Mouse (Mus musculus) kidney, adult 2 months (tissue): Measurements from ENCODE around the gene Hoxa11. TPM values are rescaled to one million over a fixed set of nuclear protein-coding genes. Genes with fewer than 3 reads are reported as not detected.

Experiments used
- DNase-seq: peaks from one replicate; pipeline ENCODE4 v3.0.0; 2021
- H3K27ac ChIP-seq: fragments of 200-500 bp; 2 replicates; pipeline ENCODE4 v1.5.1; 2012; ENCODE audit warnings: low read depth, low read length, control low read depth, inconsistent platforms; ENCODE audit not compliant: insufficient read depth
- H3K27me3 ChIP-seq: fragments of 200-500 bp; replicated peaks from 2 replicates; pipeline ENCODE4 v1.6.1; 2012; ENCODE audit warnings: mild to moderate bottlenecking, moderate library complexity, low read length, inconsistent platforms; ENCODE audit not compliant: control insufficient read depth, insufficient read depth
- H3K36me3 ChIP-seq: fragments of 200-500 bp; 2 replicates; pipeline ENCODE4 v1.6.1; 2012; ENCODE audit warnings: mild to moderate bottlenecking, moderate library complexity, low read length, inconsistent platforms; ENCODE audit not compliant: control insufficient read depth, insufficient read depth
- H3K4me1 ChIP-seq: fragments of 200-500 bp; 2 replicates; pipeline ENCODE4 v1.6.1; 2011; ENCODE audit warnings: low read length; ENCODE audit not compliant: control insufficient read depth, insufficient read depth
- H3K4me3 ChIP-seq: fragments of 200-500 bp; 2 replicates; pipeline ENCODE4 v1.5.1; 2011; ENCODE audit warnings: mild to moderate bottlenecking, low read depth, low read length, control low read depth; ENCODE audit not compliant: insufficient read depth
- CTCF ChIP-seq: fragments of 200-500 bp; conservative IDR thresholded peaks from 2 replicates; pipeline ENCODE4 v1.5.1; 2011; ENCODE audit warnings: low read depth, mild to moderate bottlenecking, control low read depth, low read length, moderate library complexity, mixed read lengths; ENCODE audit not compliant: insufficient read depth, insufficient read length
- POLR2A ChIP-seq: fragments of 200-500 bp; IDR thresholded peaks from one replicate; pipeline ENCODE4 v1.6.1; 2011; ENCODE audit warnings: low read depth, low read length, control low read depth
- WGBS: fragments of 180-500 bp; shearing (Covaris S2); methylation state at CpG from one replicate; pipeline ENCODE4 v1.1.7; 2018; 5-methylcytosine and 5-hydroxymethylcytosine counted together
- polyA plus RNA-seq: library from polyadenylated mRNA; depleted of rRNA; stranded (reverse); fragments of >200 nt; gene quantifications from 2 replicates; pipeline ENCODE4 v1.2.3, GENCODE M21; 2012

Hoxa11 gene
- polyA plus RNA-seq, 1 experiment: 3.7 TPM

DNA sequence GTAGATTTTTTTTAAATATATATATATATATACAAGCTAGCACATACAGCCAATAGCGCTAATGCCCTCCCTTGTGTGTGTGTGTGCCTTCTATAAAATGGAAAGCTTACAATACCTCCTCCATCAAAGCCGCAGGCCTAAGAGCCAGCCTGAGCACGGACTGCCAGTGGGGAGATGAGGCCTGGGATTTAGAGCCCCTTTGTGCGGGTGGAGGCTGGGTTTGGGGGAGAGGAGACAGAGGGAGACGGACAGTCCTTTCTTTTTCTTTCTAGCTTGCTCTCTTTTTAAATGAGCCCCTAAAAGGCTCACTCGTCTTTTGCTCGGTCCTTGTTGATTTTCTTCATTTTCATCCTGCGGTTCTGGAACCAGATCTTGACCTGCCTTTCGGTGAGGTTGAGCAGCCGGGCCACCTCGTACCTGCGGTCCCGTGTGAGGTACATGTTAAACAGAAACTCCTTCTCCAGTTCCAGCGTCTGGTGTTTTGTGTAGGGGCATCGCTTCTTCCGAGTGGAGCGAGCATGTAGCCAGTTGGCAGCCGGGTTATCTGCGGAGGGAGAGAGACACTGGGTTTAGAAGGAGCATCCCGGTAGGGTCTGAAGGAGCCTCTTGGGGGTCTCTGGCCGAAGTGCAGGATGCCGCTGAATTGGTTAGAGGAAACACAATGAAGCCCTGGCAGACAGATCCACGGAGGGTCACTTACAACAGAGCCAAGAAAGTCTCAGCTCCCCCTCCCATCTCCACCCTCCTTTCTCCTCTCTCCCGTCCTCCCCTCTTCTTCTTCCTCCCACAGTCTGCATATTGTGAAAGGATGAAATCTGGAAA is 21.5 kb downstream of the Hoxa11 start:
- TF ChIP-seq CTCF: no peak
- no peak for TF ChIP-seq POLR2A
- Histone ChIP-seq H3K27ac (peak overlapping the region; percentile 81), H3K36me3 (no peaks in the 10 kb centered on the region; the same call in 1 of the 2 replicates), H3K27me3 (no peaks in the 10 kb centered on the region), H3K4me3 (peak overlapping the region; percentile 83), H3K4me1 (0 out of 2 replicates have a peak, but pooled peaks cover 3% of the 10 kb centered on the region)
- 6% methylated on average over 24 of the region's 24 CpGs for WGBS
- DNase-seq: peak; percentile 56

DNA sequence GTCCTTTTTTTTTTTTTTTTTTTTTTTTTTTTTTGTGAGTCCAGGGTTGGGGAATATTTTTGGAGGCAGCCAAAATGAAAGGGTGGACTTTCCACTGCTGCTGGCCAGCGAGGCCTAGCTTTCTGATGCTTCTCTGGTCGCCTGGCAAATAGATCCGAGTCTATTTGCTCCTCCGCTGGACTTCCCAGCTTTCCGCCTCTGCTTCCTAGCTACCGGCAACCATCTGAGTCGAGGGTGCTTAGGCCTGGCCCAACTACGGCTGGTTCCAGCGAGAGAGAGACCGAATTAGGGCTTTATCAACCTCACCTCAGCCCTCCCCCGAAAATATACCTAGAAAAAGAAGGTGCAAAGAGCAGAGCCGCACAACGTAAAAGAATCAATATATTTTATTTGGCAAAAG is 22.9 kb downstream of the Hoxa11 start:
- Histone ChIP-seq H3K4me3 (peak overlapping the region; percentile 30), H3K36me3 (no peaks in the 10 kb centered on the region; the same call in 1 of the 2 replicates), H3K27me3 (no peaks in the 10 kb centered on the region), H3K4me1 (0 out of 2 replicates have a peak, but pooled peaks cover 4% of the 10 kb centered on the region), H3K27ac (peak overlapping the region; percentile 91)
- 16% methylated on average over 13 of the region's 13 CpGs for WGBS
- TF ChIP-seq CTCF: no peak
- no peak for TF ChIP-seq POLR2A
- peak; percentile 53 for DNase-seq

DNA sequence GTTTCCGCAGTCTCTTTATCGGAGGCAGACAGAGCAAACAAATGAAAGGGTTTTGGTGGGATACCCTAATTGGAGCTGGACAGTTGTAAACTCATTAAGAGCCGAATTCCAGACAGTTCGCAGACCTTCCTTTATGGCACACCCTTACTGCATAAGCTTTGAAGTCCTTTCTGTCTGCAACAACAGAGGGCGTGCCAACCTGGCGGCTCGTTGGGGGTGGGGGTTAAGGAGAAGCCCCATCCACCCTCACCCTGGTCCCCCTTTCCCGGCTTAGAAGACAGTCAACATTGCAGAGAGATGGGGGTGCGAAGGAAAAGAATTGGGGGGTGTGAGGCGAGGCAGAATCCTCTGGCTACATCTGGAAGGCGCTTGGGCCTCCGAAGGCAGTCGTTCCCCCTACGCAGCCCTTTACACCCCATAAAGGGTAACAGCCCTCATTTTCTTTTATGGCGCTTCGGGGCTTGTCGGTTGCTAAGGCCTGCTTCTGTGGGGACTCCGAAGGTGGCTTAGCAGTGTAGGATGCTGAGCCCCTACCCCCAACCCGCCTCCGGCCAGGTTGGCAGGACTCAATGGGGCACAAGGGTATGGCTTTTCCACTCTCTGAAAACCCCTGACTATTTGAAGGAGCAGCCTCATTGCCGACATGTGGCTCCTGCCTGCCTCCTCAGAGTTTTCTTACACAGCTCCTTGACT is 23.5 kb downstream of the Hoxa11 start:
- H3K4me1 ChIP-seq: 0 out of 2 replicates have a peak, but pooled peaks cover 4% of the 10 kb centered on the region
- WGBS: 10% methylated on average over 21 of the region's 21 CpGs
- H3K27me3 ChIP-seq: no peaks in the 10 kb centered on the region
- H3K36me3 ChIP-seq: no peaks in the 10 kb centered on the region; the same call in 1 of the 2 replicates
- no peak for DNase-seq
- TF ChIP-seq POLR2A (no peak), CTCF (no peak)
- H3K27ac ChIP-seq: peak overlapping the region; percentile 91
- H3K4me3 ChIP-seq: peak overlapping the region; percentile 30

DNA sequence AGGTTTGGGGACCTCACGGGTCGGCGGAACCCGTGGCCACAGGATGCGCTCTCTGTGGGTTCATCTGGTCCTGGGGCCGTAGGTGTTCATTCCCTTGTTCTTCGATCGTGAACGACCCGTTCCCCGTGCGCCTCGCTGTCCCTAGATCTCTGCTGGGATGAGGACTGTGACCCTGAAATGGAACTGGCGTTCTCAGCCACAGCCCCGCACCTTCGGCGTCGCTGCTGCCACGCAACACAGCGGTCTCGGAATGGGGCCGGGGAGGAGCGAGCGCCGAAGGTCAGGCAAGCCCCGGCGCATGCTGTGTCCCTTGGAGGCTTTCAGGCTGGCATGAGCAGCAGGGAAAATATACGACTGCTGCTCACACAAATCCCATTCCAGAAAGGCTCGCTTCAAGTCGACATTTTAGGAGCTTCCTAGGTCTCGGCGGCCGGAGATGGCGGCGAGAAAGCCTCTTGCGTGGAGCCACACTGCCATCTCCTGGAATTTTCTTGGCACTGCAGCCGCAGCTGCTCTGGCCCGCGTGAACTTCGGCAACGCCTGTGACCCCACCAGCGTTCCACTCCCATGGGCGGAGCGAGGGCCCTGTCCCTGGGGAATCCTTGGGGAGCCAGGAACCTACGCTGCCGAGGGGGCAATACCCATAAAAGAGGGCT is 24.1 kb downstream of the Hoxa11 start, which contains the start of gene Hoxa7:
TSS of gene Hoxa7 (minus strand) at position 518 of the 656 bp plus-strand sequence.
- 0 out of 2 replicates have a peak, but pooled peaks cover 4% of the 10 kb centered on the region for H3K4me1 ChIP-seq
- H3K27me3 ChIP-seq: no peaks in the 10 kb centered on the region
- peak; percentile 97 for DNase-seq
- peak within 1 kb of the TSS; percentile 98 for H3K27ac ChIP-seq
- H3K4me3 ChIP-seq: peak within 1 kb of the TSS; percentile 91
- no peaks in the 10 kb centered on the region; the same call in 1 of the 2 replicates for H3K36me3 ChIP-seq
- WGBS: under 1% methylated on average over 46 of the region's 46 CpGs
- peak; percentile 95 for TF ChIP-seq CTCF
- no peak for TF ChIP-seq POLR2A

DNA sequence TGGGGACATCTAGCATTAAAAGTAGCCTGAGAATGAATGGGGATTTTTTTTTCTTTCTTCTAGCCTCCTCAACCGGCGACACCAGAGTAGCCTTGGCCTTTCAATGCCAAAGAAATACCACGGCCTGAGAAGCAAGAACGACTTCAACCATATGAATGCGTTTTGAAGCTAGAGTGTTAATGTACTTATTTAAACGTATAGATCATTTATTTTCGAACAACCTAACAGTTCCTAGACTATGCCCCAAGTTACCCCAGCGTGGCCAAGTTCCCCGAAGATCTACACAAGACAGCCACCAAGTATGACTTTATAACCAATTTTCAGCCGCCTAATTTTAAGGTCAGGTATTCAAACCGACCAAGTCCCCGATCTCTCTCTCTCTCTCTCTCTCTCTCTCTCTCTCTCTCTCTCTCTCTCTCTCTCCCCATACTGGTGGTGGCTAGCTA is 24.7 kb downstream of the Hoxa11 start:
- Histone ChIP-seq H3K27me3 (no peaks in the 10 kb centered on the region), H3K27ac (peak overlapping the region; percentile 98), H3K4me1 (0 out of 2 replicates have a peak, but pooled peaks cover 4% of the 10 kb centered on the region), H3K4me3 (peak overlapping the region; percentile 91), H3K36me3 (no peaks in the 10 kb centered on the region; the same call in 1 of the 2 replicates)
- TF ChIP-seq CTCF (no peak), POLR2A (no peak)
- DNase-seq: no peak
- 6% methylated on average over 12 of the region's 12 CpGs for WGBS

DNA sequence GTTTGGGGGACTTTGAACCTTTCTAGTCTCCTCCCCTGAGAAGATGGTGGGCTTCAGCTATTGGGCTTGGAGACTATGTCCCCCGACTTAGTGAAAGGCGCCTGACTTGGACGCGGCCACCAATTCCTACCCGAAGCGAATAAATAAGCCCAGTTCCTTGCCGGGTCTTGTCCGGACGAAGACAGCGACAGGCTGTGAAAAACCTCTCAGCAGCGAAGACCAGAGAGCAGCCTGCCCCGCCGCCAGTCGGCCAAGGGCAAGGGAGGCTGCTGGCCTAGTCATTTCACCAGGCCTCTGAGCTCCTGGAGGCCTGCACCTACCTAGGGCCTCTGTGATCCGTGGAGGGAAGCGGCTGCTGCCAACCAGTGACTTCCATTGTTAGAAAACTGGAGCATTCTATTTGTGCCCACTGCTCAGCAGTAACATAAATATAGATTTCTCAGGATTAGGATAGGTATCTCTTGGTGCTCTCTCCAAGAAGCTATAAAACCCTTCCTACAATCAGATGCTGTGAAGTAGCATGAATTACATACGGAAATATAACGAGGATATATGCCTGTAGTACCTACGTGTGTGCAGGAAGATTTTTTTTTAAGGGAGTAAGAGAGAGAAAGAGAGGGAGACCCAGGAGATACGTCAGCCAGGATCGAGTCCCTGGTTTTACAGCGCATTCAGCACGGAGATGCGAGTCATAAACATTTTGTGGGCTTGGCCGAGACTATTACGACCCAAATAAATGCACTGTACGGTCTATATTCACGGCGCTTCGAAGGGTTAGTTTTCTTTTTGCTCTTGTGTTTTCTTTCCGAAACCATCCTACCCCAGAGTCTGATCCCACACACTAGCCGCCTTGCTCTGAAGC is 25.4 kb downstream of the Hoxa11 start:
- 0 out of 2 replicates have a peak, but pooled peaks cover 4% of the 10 kb centered on the region for H3K4me1 ChIP-seq
- H3K27ac ChIP-seq: peak overlapping the region; percentile 98
- H3K4me3 ChIP-seq: peak overlapping the region; percentile 91
- H3K27me3 ChIP-seq: no peaks in the 10 kb centered on the region
- WGBS: 26% methylated on average over 32 of the region's 32 CpGs
- H3K36me3 ChIP-seq: no peaks in the 10 kb centered on the region; the same call in 1 of the 2 replicates
- TF ChIP-seq POLR2A: no peak
- no peak for TF ChIP-seq CTCF
- peak; percentile 81 for DNase-seq
